Mouse (Mus musculus): ENCODE results near the gene Pdgfc. TPM values are rescaled to one million over a fixed set of nuclear protein-coding genes. Genes with fewer than 3 reads are reported as not detected.

Gene Pdgfc
- polyA plus RNA-seq, 1 experiment = 3.0 TPM

GRCm38 (mm10) chr3:81052422-81052821, 16.2 kb downstream of the Pdgfc start:
- DNase-seq = no peak
- TF ChIP-seq POLR2A (IDR thresholded peaks at IDR 0.05; ENCODE audit: borderline replicate concordance, insufficient read depth, low read length) (no peak), CTCF (IDR thresholded peaks at IDR 0.05; ENCODE audit: borderline replicate concordance, insufficient read depth, low read depth, low read length) (no peak)
- WGBS = 79% methylated on average over 6 of the region's 6 CpGs
- H3K27ac ChIP-seq (ENCODE audit: insufficient read depth, low read length) = no peak overlapping the region
- no peaks in the 10 kb centered on the region for H3K4me1 ChIP-seq (ENCODE audit: control insufficient read depth, insufficient read depth, low read length)
- no peak overlapping the region for H3K4me3 ChIP-seq (replicated peaks; ENCODE audit: insufficient read depth, low read depth, low read length)
- H3K27me3 ChIP-seq (ENCODE audit: control insufficient read depth, insufficient read depth, low read length) = no peaks in the 10 kb centered on the region

- no peak overlapping the region for H3K27ac ChIP-seq (ENCODE audit: insufficient read depth, low read length)
- no peak overlapping the region for H3K4me3 ChIP-seq (replicated peaks; ENCODE audit: insufficient read depth, low read depth, low read length)
- no peak for DNase-seq
- H3K27me3 ChIP-seq (ENCODE audit: control insufficient read depth, insufficient read depth, low read length) = no peaks in the 10 kb centered on the region
- TF ChIP-seq POLR2A (IDR thresholded peaks at IDR 0.05; ENCODE audit: borderline replicate concordance, insufficient read depth, low read length) = no peak
- TF ChIP-seq CTCF (IDR thresholded peaks at IDR 0.05; ENCODE audit: borderline replicate concordance, insufficient read depth, low read depth, low read length) = no peak
- no peaks in the 10 kb centered on the region for H3K4me1 ChIP-seq (ENCODE audit: control insufficient read depth, insufficient read depth, low read length)
These were observed 17.9 kb downstream of the Pdgfc start for GRCm38 (mm10) chr3:81054074-81054473.

- WGBS = 95% methylated on average over 1 of the region's 1 CpGs
- Histone ChIP-seq H3K27me3 (ENCODE audit: control insufficient read depth, insufficient read depth, low read length) (no peaks in the 10 kb centered on the region), H3K4me3 (replicated peaks; ENCODE audit: insufficient read depth, low read depth, low read length) (no peak overlapping the region), H3K27ac (ENCODE audit: insufficient read depth, low read length) (no peak overlapping the region), H3K4me1 (ENCODE audit: control insufficient read depth, insufficient read depth, low read length) (no peaks in the 10 kb centered on the region)
- no peak for DNase-seq
- TF ChIP-seq POLR2A (IDR thresholded peaks at IDR 0.05; ENCODE audit: borderline replicate concordance, insufficient read depth, low read length) (no peak), CTCF (IDR thresholded peaks at IDR 0.05; ENCODE audit: borderline replicate concordance, insufficient read depth, low read depth, low read length) (no peak)
These were observed 21.5 kb downstream of the Pdgfc start for GRCm38 (mm10) chr3:81057719-81058118.

GRCm38 (mm10) chr3:81058527-81059031, 22.4 kb downstream of the Pdgfc start:
- DNase-seq = no peak
- H3K27me3 ChIP-seq (ENCODE audit: control insufficient read depth, insufficient read depth, low read length) = no peaks in the 10 kb centered on the region
- WGBS = 61% methylated on average over 4 of the region's 4 CpGs
- no peak overlapping the region for H3K4me3 ChIP-seq (replicated peaks; ENCODE audit: insufficient read depth, low read depth, low read length)
- H3K27ac ChIP-seq (ENCODE audit: insufficient read depth, low read length) = no peak overlapping the region
- H3K4me1 ChIP-seq (ENCODE audit: control insufficient read depth, insufficient read depth, low read length) = no peaks in the 10 kb centered on the region
- TF ChIP-seq POLR2A (IDR thresholded peaks at IDR 0.05; ENCODE audit: borderline replicate concordance, insufficient read depth, low read length) = no peak
- no peak for TF ChIP-seq CTCF (IDR thresholded peaks at IDR 0.05; ENCODE audit: borderline replicate concordance, insufficient read depth, low read depth, low read length)

- Histone ChIP-seq H3K4me3 (replicated peaks; ENCODE audit: insufficient read depth, low read depth, low read length) (no peak overlapping the region), H3K4me1 (ENCODE audit: control insufficient read depth, insufficient read depth, low read length) (no peaks in the 10 kb centered on the region), H3K27me3 (ENCODE audit: control insufficient read depth, insufficient read depth, low read length) (no peaks in the 10 kb centered on the region), H3K27ac (ENCODE audit: insufficient read depth, low read length) (no peak overlapping the region)
- TF ChIP-seq CTCF (IDR thresholded peaks at IDR 0.05; ENCODE audit: borderline replicate concordance, insufficient read depth, low read depth, low read length) (no peak), POLR2A (IDR thresholded peaks at IDR 0.05; ENCODE audit: borderline replicate concordance, insufficient read depth, low read length) (no peak)
- 48% methylated on average over 2 of the region's 2 CpGs for WGBS
- no peak for DNase-seq
These were observed 32.3 kb downstream of the Pdgfc start for GRCm38 (mm10) chr3:81068550-81068949.

GRCm38 (mm10) chr3:81101136-81101535, 64.9 kb downstream of the Pdgfc start:
- TF ChIP-seq CTCF (IDR thresholded peaks at IDR 0.05; ENCODE audit: borderline replicate concordance, insufficient read depth, low read depth, low read length) (no peak), POLR2A (IDR thresholded peaks at IDR 0.05; ENCODE audit: borderline replicate concordance, insufficient read depth, low read length) (no peak)
- H3K27ac ChIP-seq (ENCODE audit: insufficient read depth, low read length) = no peak overlapping the region
- no peaks in the 10 kb centered on the region for H3K4me1 ChIP-seq (ENCODE audit: control insufficient read depth, insufficient read depth, low read length)
- WGBS = 95% methylated on average over 1 of the region's 1 CpGs
- DNase-seq = no peak
- H3K4me3 ChIP-seq (replicated peaks; ENCODE audit: insufficient read depth, low read depth, low read length) = no peak overlapping the region
- no peaks in the 10 kb centered on the region for H3K27me3 ChIP-seq (ENCODE audit: control insufficient read depth, insufficient read depth, low read length)

- 32% methylated on average over 3 of the region's 3 CpGs for WGBS
- H3K27me3 ChIP-seq (ENCODE audit: control insufficient read depth, insufficient read depth, low read length) = no peaks in the 10 kb centered on the region
- H3K4me3 ChIP-seq (replicated peaks; ENCODE audit: insufficient read depth, low read depth, low read length) = no peak overlapping the region
- H3K4me1 ChIP-seq (ENCODE audit: control insufficient read depth, insufficient read depth, low read length) = no peaks in the 10 kb centered on the region
- no peak overlapping the region for H3K27ac ChIP-seq (ENCODE audit: insufficient read depth, low read length)
- no peak for DNase-seq
- TF ChIP-seq CTCF (IDR thresholded peaks at IDR 0.05; ENCODE audit: borderline replicate concordance, insufficient read depth, low read depth, low read length) (no peak), POLR2A (IDR thresholded peaks at IDR 0.05; ENCODE audit: borderline replicate concordance, insufficient read depth, low read length) (no peak)
These were observed 66.1 kb downstream of the Pdgfc start for GRCm38 (mm10) chr3:81102158-81102876.

- no peak overlapping the region for H3K27ac ChIP-seq (ENCODE audit: insufficient read depth, low read length)
- no peaks in the 10 kb centered on the region for H3K4me1 ChIP-seq (ENCODE audit: control insufficient read depth, insufficient read depth, low read length)
- TF ChIP-seq POLR2A (IDR thresholded peaks at IDR 0.05; ENCODE audit: borderline replicate concordance, insufficient read depth, low read length) (no peak), CTCF (IDR thresholded peaks at IDR 0.05; ENCODE audit: borderline replicate concordance, insufficient read depth, low read depth, low read length) (no peak)
- DNase-seq = no peak
- WGBS = 58% methylated on average over 5 of the region's 5 CpGs
- no peaks in the 10 kb centered on the region for H3K27me3 ChIP-seq (ENCODE audit: control insufficient read depth, insufficient read depth, low read length)
- no peak overlapping the region for H3K4me3 ChIP-seq (replicated peaks; ENCODE audit: insufficient read depth, low read depth, low read length)
These were observed 66.7 kb downstream of the Pdgfc start for GRCm38 (mm10) chr3:81102877-81103420.
